Comparison of ENCODE assay signal across 8 mouse cellular contexts in the genomic region with DNA sequence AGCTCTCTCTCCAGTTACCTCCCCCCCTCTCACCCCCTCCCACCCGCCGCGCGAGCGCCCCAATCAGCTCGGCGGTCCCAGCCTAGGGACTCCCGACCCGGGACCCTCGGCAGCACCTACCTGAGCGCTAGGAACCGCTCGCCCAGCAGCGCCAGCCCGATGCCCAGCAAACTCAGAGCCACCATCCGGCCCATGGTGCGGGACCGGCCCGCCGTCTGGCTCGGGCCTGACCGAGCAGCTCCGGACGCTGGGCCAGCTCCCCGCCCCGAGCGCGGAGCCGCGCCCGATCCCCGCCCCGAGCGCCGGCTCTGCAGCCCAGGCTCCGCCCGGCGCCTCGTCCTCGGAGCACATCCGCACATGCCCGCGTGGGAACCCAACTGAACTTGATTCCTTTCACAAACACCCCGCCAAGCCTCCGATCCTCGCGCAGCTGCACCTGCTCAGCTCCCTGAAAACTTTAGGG. TPM values are rescaled to one million over a fixed set of nuclear protein-coding genes. Genes with fewer than 3 reads are reported as not detected.
DNase-seq lines count a peak whose midpoint lies in the region; ATAC-seq and TF ChIP-seq lines count a peak whose summit lies in the region.

Pon2 (minus strand) TSS at position 364 of the 463 bp plus-strand sequence.

- under 1% methylated on average over 38 of the region's 47 CpGs for WGBS in heart, embryonic 12.5 days
- 0% methylated on average over 36 of the region's 47 CpGs for WGBS in kidney, embryonic 16.5 days
- WGBS in liver, embryonic 14.5 days (ENCODE audit: insufficient replicate concordance): under 1% methylated on average over 42 of the region's 47 CpGs

- H3K27ac ChIP-seq in heart, embryonic 12.5 days (ENCODE audit: poor library complexity, severe bottlenecking): peak within 1 kb of the TSS; percentile 84
- peak within 1 kb of the TSS; percentile 89 for H3K27ac ChIP-seq in kidney, embryonic 16.5 days (ENCODE audit: low read length)
- H3K27ac ChIP-seq in liver, embryonic 14.5 days: peak within 1 kb of the TSS; percentile 98
- peak within 1 kb of the TSS; percentile 87 for H3K27ac ChIP-seq in testis, adult 2 months (ENCODE audit: control insufficient read depth, insufficient read depth, low read depth, low read length)

- H3K4me2 ChIP-seq in heart, embryonic 12.5 days: peak within 1 kb of the TSS; percentile 67
- peak within 1 kb of the TSS; percentile 76 for H3K4me2 ChIP-seq in kidney, embryonic 16.5 days (replicated peaks; ENCODE audit: low read depth, low read length)
- peak within 1 kb of the TSS; percentile 95 for H3K4me2 ChIP-seq in liver, embryonic 14.5 days (ENCODE audit: low read depth)

- peak; percentile 97 for ATAC-seq in heart, embryonic 12.5 days (ENCODE audit: insufficient number of reproducible peaks, low FRiP score)
- peak; percentile 96 for ATAC-seq in kidney, embryonic 16.5 days (ENCODE audit: low FRiP score, low TSS enrichment)
- peak; percentile 90 for ATAC-seq in liver, embryonic 14.5 days (ENCODE audit: insufficient read depth)

- peak; percentile 90 for DNase-seq in A20 (ENCODE audit: low read depth, low spot score)
- peak; percentile 91 for DNase-seq in adrenal gland, postnatal 10 days
- DNase-seq in liver, embryonic 14.5 days (ENCODE audit: low read depth in 3 of 3, low spot score in 3 of 3): peak; percentile 71 to 75 (median 74)
- DNase-seq in neural tube, embryonic 10.5 days (ENCODE audit: extremely low spot score, low spot score): peak; percentile 84

- peak within 1 kb of the TSS; percentile 80 for H3K9ac ChIP-seq in heart, embryonic 12.5 days
- H3K9ac ChIP-seq in kidney, embryonic 16.5 days (replicated peaks; ENCODE audit: low read length): peak within 1 kb of the TSS; percentile 85
- H3K9ac ChIP-seq in liver, embryonic 14.5 days (replicated peaks): peak within 1 kb of the TSS; percentile 97

- peak; percentile 19; the same call in 1 of the 2 replicates for TF ChIP-seq CTCF in liver, embryonic 14.5 days (IDR thresholded peaks at IDR 0.05; ENCODE audit: low read depth)
- TF ChIP-seq CTCF in testis, adult 2 months (IDR thresholded peaks at IDR 0.05; ENCODE audit: control insufficient read depth, insufficient read depth, insufficient replicate concordance, low read depth, low read length): no peak

- no peaks in the 10 kb centered on the region for H3K27me3 ChIP-seq in erythroblast, embryonic 14.5 days (ENCODE audit: control insufficient read depth)
- H3K27me3 ChIP-seq in heart, embryonic 12.5 days (replicated peaks): no peaks in the 10 kb centered on the region
- H3K27me3 ChIP-seq in kidney, embryonic 16.5 days (ENCODE audit: insufficient read depth, low read length): 0 out of 2 replicates have a peak, but pooled peaks cover 3% of the 10 kb centered on the region
- H3K27me3 ChIP-seq in liver, embryonic 14.5 days (ENCODE audit: control insufficient read depth, insufficient read depth, low read length): no peaks in the 10 kb centered on the region
- H3K27me3 ChIP-seq in testis, adult 2 months (ENCODE audit: control insufficient read depth, insufficient read depth, low read length): no peaks in the 10 kb centered on the region

- 0 out of 2 replicates have a peak, but pooled peaks have one; percentile 35 for TF ChIP-seq POLR2A in testis, adult 2 months (IDR thresholded peaks at IDR 0.05; ENCODE audit: control insufficient read depth, low read depth, low read length)

- H3K4me1 ChIP-seq in erythroblast, embryonic 14.5 days (ENCODE audit: control insufficient read depth): peaks cover 61% of the 10 kb centered on the region
- no peaks in the 10 kb centered on the region for H3K4me1 ChIP-seq in heart, embryonic 12.5 days (replicated peaks)
- peaks cover 2% of the 10 kb centered on the region; the same call in 1 of the 2 replicates for H3K4me1 ChIP-seq in kidney, embryonic 16.5 days (ENCODE audit: insufficient read depth, low read length)
- H3K4me1 ChIP-seq in liver, embryonic 14.5 days (replicated peaks; ENCODE audit: control insufficient read depth in 2 of 2, insufficient read depth in 2 of 2, low read length in 1 of 2): peaks cover 33 to 37% of the 10 kb centered on the region in 2 experiments
- peaks cover 8% of the 10 kb centered on the region; the same call in 1 of the 2 replicates for H3K4me1 ChIP-seq in testis, adult 2 months (ENCODE audit: control insufficient read depth, insufficient read depth, low read length)

- peaks cover 35% of the 10 kb centered on the region for H3K36me3 ChIP-seq in erythroblast, embryonic 14.5 days (ENCODE audit: control insufficient read depth)
- H3K36me3 ChIP-seq in heart, embryonic 12.5 days: 0 out of 2 replicates have a peak, but pooled peaks cover 3% of the 10 kb centered on the region
- H3K36me3 ChIP-seq in kidney, embryonic 16.5 days (ENCODE audit: insufficient read depth, low read length): no peaks in the 10 kb centered on the region
- H3K36me3 ChIP-seq in liver, embryonic 14.5 days (replicated peaks; ENCODE audit: control insufficient read depth, insufficient read depth, low read depth): peaks cover 18% of the 10 kb centered on the region; the same call in 1 of the 2 replicates
- no peaks in the 10 kb centered on the region for H3K36me3 ChIP-seq in testis, adult 2 months (ENCODE audit: control insufficient read depth, insufficient read depth, low read length)

- H3K9me3 ChIP-seq in erythroblast, embryonic 14.5 days (ENCODE audit: control insufficient read depth, low read length): no peaks in the 10 kb centered on the region
- H3K9me3 ChIP-seq in heart, embryonic 12.5 days (replicated peaks): no peaks in the 10 kb centered on the region
- no peaks in the 10 kb centered on the region for H3K9me3 ChIP-seq in kidney, embryonic 16.5 days (ENCODE audit: low read length)
- H3K9me3 ChIP-seq in liver, embryonic 14.5 days (ENCODE audit: control insufficient read depth, low read length): no peaks in the 10 kb centered on the region

- H3K4me3 ChIP-seq in erythroblast, embryonic 14.5 days (replicated peaks): peak within 1 kb of the TSS; percentile 77
- H3K4me3 ChIP-seq in heart, embryonic 12.5 days: peak within 1 kb of the TSS; percentile 73
- peak within 1 kb of the TSS; percentile 76 for H3K4me3 ChIP-seq in kidney, embryonic 16.5 days (ENCODE audit: low read length)
- H3K4me3 ChIP-seq in liver, embryonic 14.5 days (ENCODE audit: insufficient read depth in 1 of 2, low read depth in 2 of 2, low read length in 2 of 2): peak within 1 kb of the TSS; percentile 89 to 90
- peak within 1 kb of the TSS; percentile 95 for H3K4me3 ChIP-seq in testis, adult 2 months (ENCODE audit: control insufficient read depth, low read depth, low read length)

- TF ChIP-seq EP300 in liver, embryonic 14.5 days (IDR thresholded peaks at IDR 0.05; ENCODE audit: low read depth): 0 out of 2 replicates have a peak, but pooled peaks have one; percentile 18

RNA-seq across cellular contexts. Expression of gene Pon2, which starts in this region (rescaled TPM):
- total RNA-seq in adrenal gland, postnatal 10 days (2021): 10 to 100 TPM; 25.4 to 28.6 TPM
- 3.5 and 6.4 TPM in 2 replicates for polyA plus RNA-seq in erythroblast, embryonic 14.5 days (2012)
- polyA plus RNA-seq in heart, embryonic 12.5 days (2016; fragmentation: Nextera tagmentation; extraction: Ambion mirVana): 38.5 and 39.9 TPM in 2 replicates
- 37.5 and 38.6 TPM in 2 replicates for polyA plus RNA-seq in kidney, embryonic 16.5 days (2015; fragmentation: Nextera tagmentation; extraction: Ambion mirVana)
- polyA plus RNA-seq in liver, embryonic 14.5 days (2012; rRNA removed): 23.7 and 27.3 TPM in 2 replicates
- 32.5 and 38.3 TPM in 2 replicates for polyA plus RNA-seq in liver, embryonic 14.5 days (2014; fragmentation: Nextera tagmentation; extraction: Ambion mirVana)
- 21.9 and 27.9 TPM in 2 replicates for polyA plus RNA-seq in testis, adult 2 months (2012; rRNA removed)

Comparison
In these comparisons a context has a peak if more than half of its experiments do, and no peak if none do; other contexts are left out.
1. Peak in every context shown above with its lines: DNase-seq, ATAC-seq, H3K4me3 ChIP-seq and H3K27ac ChIP-seq.